Mouse (Mus musculus) midbrain, embryonic 13.5 days (tissue): ENCODE measurements around the gene Pgam2. TPM values are rescaled to one million over a fixed set of nuclear protein-coding genes. Genes with fewer than 3 reads are reported as not detected.
"Not testable (repeated sequence)": the region's sequence is repeated elsewhere in the genome, so short reads cannot be mapped to it uniquely, and the experiment has no call there.

ENCODE experiments used
- ATAC-seq: fragments of 200-750 bp; cut with Nextera tagmentation; 2 replicates; pipeline ENCODE4 v1.8.0; 2017; ENCODE audit warnings: mild to moderate bottlenecking, moderate TSS enrichment, moderate library complexity
- H3K27ac ChIP-seq: fragments of 300-500 bp; sonication (generic); 2 replicates; pipeline ENCODE4 v1.5.1; 2015; ENCODE audit warnings: inconsistent platforms, mild to moderate bottlenecking, moderate library complexity
- H3K27me3 ChIP-seq: fragments of 300-500 bp; sonication (generic); 2 replicates; pipeline ENCODE4 v1.6.1; 2015; ENCODE audit warnings: mild to moderate bottlenecking, inconsistent platforms
- H3K36me3 ChIP-seq: fragments of 300-500 bp; sonication (generic); 2 replicates; pipeline ENCODE4 v1.6.1; 2015; ENCODE audit warnings: mild to moderate bottlenecking, inconsistent platforms
- H3K4me1 ChIP-seq: fragments of 300-500 bp; sonication (generic); replicated peaks from 2 replicates; pipeline ENCODE4 v1.6.1; 2015; ENCODE audit warnings: inconsistent platforms
- H3K4me2 ChIP-seq: fragments of 300-500 bp; sonication (generic); replicated peaks from 2 replicates; pipeline ENCODE4 v1.6.1; 2015; ENCODE audit warnings: moderate library complexity, mild to moderate bottlenecking, inconsistent platforms
- H3K4me3 ChIP-seq: fragments of 300-500 bp; sonication (generic); replicated peaks from 2 replicates; pipeline ENCODE4 v1.5.1; 2015; ENCODE audit warnings: mild to moderate bottlenecking, inconsistent platforms
- H3K9ac ChIP-seq: fragments of 300-500 bp; sonication (generic); replicated peaks from 2 replicates; pipeline ENCODE4 v1.6.1; 2015; ENCODE audit warnings: mild to moderate bottlenecking, inconsistent platforms
- H3K9me3 ChIP-seq: fragments of 300-500 bp; sonication (generic); 2 replicates; pipeline ENCODE4 v1.6.1; 2016; ENCODE audit warnings: mild to moderate bottlenecking, inconsistent platforms
- WGBS: fragments of 180-500 bp; shearing (Covaris S2); methylation state at CpG from one replicate; pipeline ENCODE4 v1.1.7; 2015; 5-methylcytosine and 5-hydroxymethylcytosine counted together
- polyA plus RNA-seq: library from polyadenylated mRNA; unstranded; fragments of >200 nt; fragmentation: Nextera tagmentation; extraction: Ambion mirVana; gene quantifications from 2 replicates; pipeline ENCODE4 v1.2.1, GENCODE M21; 2015

Gene Pgam2
- polyA plus RNA-seq, 1 experiment from 2014 or later, result 2.3 TPM

GRCm38 (mm10) chr11:5836126-5836525, 32.6 kb upstream of the Pgam2 start:
- H3K27ac ChIP-seq, result no peak overlapping the region
- no peaks in the 10 kb centered on the region for H3K9me3 ChIP-seq
- H3K27me3 ChIP-seq, result no peaks in the 10 kb centered on the region
- no peak for ATAC-seq
- peaks cover 34% of the 10 kb centered on the region for H3K36me3 ChIP-seq
- WGBS, result 57% methylated on average over 1 of the region's 1 CpGs
- no peak overlapping the region for H3K4me2 ChIP-seq
- no peak overlapping the region for H3K9ac ChIP-seq
- H3K4me3 ChIP-seq, result no peak overlapping the region
- peaks cover 16% of the 10 kb centered on the region for H3K4me1 ChIP-seq

- Histone ChIP-seq H3K9ac (no peak overlapping the region), H3K9me3 (no peaks in the 10 kb centered on the region), H3K4me2 (no peak overlapping the region), H3K27me3 (no peaks in the 10 kb centered on the region), H3K4me1 (peaks cover 16% of the 10 kb centered on the region), H3K4me3 (no peak overlapping the region), H3K36me3 (peaks cover 40% of the 10 kb centered on the region), H3K27ac (no peak overlapping the region)
- 92% methylated on average over 7 of the region's 7 CpGs for WGBS
- ATAC-seq, result no peak
Measured at GRCm38 (mm10) chr11:5835057-5835456, 31.5 kb upstream of the Pgam2 start.

DNA sequence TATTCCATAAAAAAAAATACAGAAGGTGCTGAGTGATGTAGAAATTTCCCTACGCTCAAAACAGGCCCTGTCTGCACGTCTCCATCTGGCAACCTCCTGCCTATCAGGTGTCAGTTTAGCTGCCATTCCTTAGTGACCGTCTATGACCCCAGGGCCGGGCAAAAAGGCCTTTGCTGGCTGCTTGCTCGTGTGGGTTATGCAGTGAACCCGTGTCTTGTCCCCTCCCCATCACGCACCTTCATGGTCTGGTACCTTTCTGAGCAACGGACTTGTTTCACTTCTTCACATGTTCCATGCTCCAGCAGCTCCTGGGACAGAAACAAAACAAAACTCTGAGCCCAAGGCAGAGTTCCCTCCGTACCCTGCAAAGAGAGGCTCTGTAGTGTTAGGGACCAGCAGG, 31.0 kb upstream of the Pgam2 start:
- H3K4me3 ChIP-seq, result no peak overlapping the region
- peaks cover 16% of the 10 kb centered on the region for H3K4me1 ChIP-seq
- H3K36me3 ChIP-seq, result peaks cover 44% of the 10 kb centered on the region
- no peaks in the 10 kb centered on the region for H3K9me3 ChIP-seq
- H3K27me3 ChIP-seq, result no peaks in the 10 kb centered on the region
- no peak overlapping the region for H3K4me2 ChIP-seq
- ATAC-seq, result no peak
- WGBS, result 93% methylated on average over 9 of the region's 9 CpGs
- H3K27ac ChIP-seq, result no peak overlapping the region
- H3K9ac ChIP-seq, result no peak overlapping the region

GRCm38 (mm10) chr11:5829327-5829726, 25.8 kb upstream of the Pgam2 start:
- Histone ChIP-seq H3K4me1 (no peaks in the 10 kb centered on the region), H3K27me3 (no peaks in the 10 kb centered on the region), H3K9ac (no peak overlapping the region), H3K4me3 (no peak overlapping the region), H3K27ac (no peak overlapping the region), H3K36me3 (peaks cover 58% of the 10 kb centered on the region), H3K9me3 (no peaks in the 10 kb centered on the region), H3K4me2 (no peak overlapping the region)
- 96% methylated on average over 12 of the region's 12 CpGs for WGBS
- no peak for ATAC-seq

- no peak for ATAC-seq
- Histone ChIP-seq H3K9ac (no peak overlapping the region), H3K27ac (no peak overlapping the region), H3K36me3 (peaks cover 52% of the 10 kb centered on the region), H3K4me3 (no peak overlapping the region), H3K4me2 (no peak overlapping the region), H3K9me3 (no peaks in the 10 kb centered on the region), H3K27me3 (no peaks in the 10 kb centered on the region), H3K4me1 (no peaks in the 10 kb centered on the region)
- WGBS, result 92% methylated on average over 11 of the region's 11 CpGs
Measured at GRCm38 (mm10) chr11:5828509-5829191, 25.1 kb upstream of the Pgam2 start.

- no peaks in the 10 kb centered on the region for H3K27me3 ChIP-seq
- H3K4me3 ChIP-seq, result no peak overlapping the region
- no peak overlapping the region for H3K4me2 ChIP-seq
- no peak for ATAC-seq
- no peak overlapping the region for H3K27ac ChIP-seq
- H3K4me1 ChIP-seq, result no peaks in the 10 kb centered on the region
- H3K9ac ChIP-seq, result no peak overlapping the region
- H3K9me3 ChIP-seq, result no peaks in the 10 kb centered on the region
- WGBS, result 92% methylated on average over 5 of the region's 5 CpGs
- peaks cover 46% of the 10 kb centered on the region for H3K36me3 ChIP-seq
Measured at GRCm38 (mm10) chr11:5827931-5828330, 24.4 kb upstream of the Pgam2 start.

GRCm38 (mm10) chr11:5825432-5825831, 21.9 kb upstream of the Pgam2 start:
- no peaks in the 10 kb centered on the region for H3K4me1 ChIP-seq
- no peak overlapping the region for H3K4me3 ChIP-seq
- peaks cover 24% of the 10 kb centered on the region for H3K36me3 ChIP-seq
- ATAC-seq, result no peak
- H3K4me2 ChIP-seq, result no peak overlapping the region
- H3K9me3 ChIP-seq, result no peaks in the 10 kb centered on the region
- no peak overlapping the region for H3K27ac ChIP-seq
- H3K27me3 ChIP-seq, result no peaks in the 10 kb centered on the region
- no peak overlapping the region for H3K9ac ChIP-seq

DNA sequence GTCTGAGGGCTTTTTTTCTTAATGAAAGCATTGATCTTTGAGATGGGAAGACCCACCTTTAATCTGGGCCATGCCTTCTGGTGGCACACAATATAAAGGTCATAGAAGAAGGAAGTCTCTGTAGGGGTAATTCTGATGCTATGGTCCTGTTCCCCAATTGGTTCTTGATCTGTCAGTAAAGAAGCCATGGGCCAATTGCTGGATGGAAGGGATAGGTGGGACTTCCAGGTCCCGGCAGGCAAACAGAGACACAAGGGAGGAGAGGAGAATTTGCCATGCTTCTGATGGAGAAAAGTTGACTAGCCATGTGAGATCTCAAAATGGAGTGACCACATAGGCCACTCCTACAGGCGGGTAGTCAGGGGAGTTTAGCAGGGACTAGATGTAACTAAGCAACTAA, 15.7 kb upstream of the Pgam2 start:
- Histone ChIP-seq H3K9ac (no peak overlapping the region), H3K36me3 (no peaks in the 10 kb centered on the region), H3K4me3 (no peak overlapping the region), H3K4me2 (no peak overlapping the region), H3K4me1 (no peaks in the 10 kb centered on the region), H3K9me3 (no peaks in the 10 kb centered on the region), H3K27me3 (no peaks in the 10 kb centered on the region), H3K27ac (no peak overlapping the region)
- WGBS, result 70% methylated on average over 2 of the region's 2 CpGs
- no peak for ATAC-seq

GRCm38 (mm10) chr11:5813381-5813780, 9.8 kb upstream of the Pgam2 start:
- no peak for ATAC-seq
- WGBS, result 79% methylated on average over 10 of the region's 10 CpGs
- no peak overlapping the region for H3K4me2 ChIP-seq

GRCm38 (mm10) chr11:5809487-5809886, 6.0 kb upstream of the Pgam2 start:
- not testable (repeated sequence) for H3K36me3 ChIP-seq, H3K4me2 ChIP-seq, H3K9me3 ChIP-seq, H3K4me3 ChIP-seq, H3K27me3 ChIP-seq, H3K27ac ChIP-seq, H3K9ac ChIP-seq, ATAC-seq, H3K4me1 ChIP-seq
- WGBS, result 94% methylated on average over 4 of the region's 4 CpGs

More at GRCm38 (mm10) chr11:5813381-5813780, 9.8 kb upstream of the Pgam2 start:
- no peaks in the 10 kb centered on the region for H3K27me3 ChIP-seq
- no peak overlapping the region for H3K4me3 ChIP-seq
- no peak overlapping the region for H3K27ac ChIP-seq
- no peaks in the 10 kb centered on the region for H3K36me3 ChIP-seq
- no peaks in the 10 kb centered on the region for H3K9me3 ChIP-seq
- no peak overlapping the region for H3K9ac ChIP-seq
- H3K4me1 ChIP-seq, result no peaks in the 10 kb centered on the region

GRCm38 (mm10) chr11:5807956-5808355, 4.4 kb upstream of the Pgam2 start:
- Histone ChIP-seq H3K4me2 (no peak overlapping the region), H3K4me3 (no peak overlapping the region), H3K36me3 (no peaks in the 10 kb centered on the region), H3K9ac (no peak overlapping the region), H3K27ac (no peak overlapping the region), H3K9me3 (no peaks in the 10 kb centered on the region), H3K4me1 (peaks cover 10% of the 10 kb centered on the region; the same call in 1 of the 2 replicates), H3K27me3 (no peaks in the 10 kb centered on the region)
- WGBS, result 81% methylated on average over 9 of the region's 9 CpGs
- no peak for ATAC-seq

- no peak overlapping the region for H3K4me3 ChIP-seq
Measured at GRCm38 (mm10) chr11:5805711-5806110, 2.2 kb upstream of the Pgam2 start.

DNA sequence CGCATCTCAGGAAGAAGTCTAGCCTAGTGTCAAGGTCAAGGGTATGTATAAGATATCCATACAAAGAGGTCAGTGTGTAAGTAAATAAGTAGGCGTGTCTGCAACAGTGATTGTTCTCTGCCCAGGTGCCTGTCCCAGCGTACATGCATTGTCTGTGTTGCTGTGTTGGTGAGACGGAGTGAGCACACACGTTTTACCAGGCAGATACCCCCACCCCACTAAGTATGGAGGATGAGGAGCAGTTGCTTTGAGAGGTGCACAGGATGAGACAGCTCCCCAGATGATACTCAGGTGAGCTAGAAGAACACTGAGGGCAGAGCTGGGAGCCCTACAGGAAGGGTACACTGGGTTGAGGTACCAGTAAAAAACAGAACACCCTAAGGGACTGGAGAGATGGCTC, 641 bp upstream of the Pgam2 start:
- WGBS, result 72% methylated on average over 5 of the region's 5 CpGs
- Histone ChIP-seq H3K36me3 (peaks cover 23% of the 10 kb centered on the region), H3K27ac (no peak overlapping the region), H3K9ac (no peak overlapping the region), H3K4me1 (peaks cover 10% of the 10 kb centered on the region; the same call in 1 of the 2 replicates), H3K4me2 (no peak overlapping the region), H3K9me3 (no peaks in the 10 kb centered on the region), H3K4me3 (no peak overlapping the region), H3K27me3 (no peaks in the 10 kb centered on the region)
- 0 out of 2 replicates have a peak, but pooled peaks have one; percentile 18 for ATAC-seq

More at GRCm38 (mm10) chr11:5805711-5806110, 2.2 kb upstream of the Pgam2 start:
- Histone ChIP-seq H3K27me3 (no peaks in the 10 kb centered on the region), H3K9me3 (no peaks in the 10 kb centered on the region), H3K27ac (no peak overlapping the region), H3K36me3 (peaks cover 8% of the 10 kb centered on the region), H3K4me2 (no peak overlapping the region), H3K9ac (no peak overlapping the region), H3K4me1 (peaks cover 10% of the 10 kb centered on the region; the same call in 1 of the 2 replicates)
- WGBS, result 86% methylated on average over 3 of the region's 3 CpGs
- ATAC-seq, result no peak
